Mouse (Mus musculus): Measurements from ENCODE around the gene Nup160. TPM values are rescaled to one million over a fixed set of nuclear protein-coding genes. Genes with fewer than 3 reads are reported as not detected.
A peak's percentile ranks its signal among the peaks of the same experiment; 100 is the strongest.

Nup160 gene
- total RNA-seq, 4 experiments from 2014 or later, result 19.8 to 33.5 (median 23.4) TPM

- no peak for DNase-seq
Measured at GRCm38 (mm10) chr2:90666591-90667387, 10.2 kb upstream of the Nup160 start.

- DNase-seq, result no peak
Measured at GRCm38 (mm10) chr2:90667388-90668265, 9.4 kb upstream of the Nup160 start.

DNA sequence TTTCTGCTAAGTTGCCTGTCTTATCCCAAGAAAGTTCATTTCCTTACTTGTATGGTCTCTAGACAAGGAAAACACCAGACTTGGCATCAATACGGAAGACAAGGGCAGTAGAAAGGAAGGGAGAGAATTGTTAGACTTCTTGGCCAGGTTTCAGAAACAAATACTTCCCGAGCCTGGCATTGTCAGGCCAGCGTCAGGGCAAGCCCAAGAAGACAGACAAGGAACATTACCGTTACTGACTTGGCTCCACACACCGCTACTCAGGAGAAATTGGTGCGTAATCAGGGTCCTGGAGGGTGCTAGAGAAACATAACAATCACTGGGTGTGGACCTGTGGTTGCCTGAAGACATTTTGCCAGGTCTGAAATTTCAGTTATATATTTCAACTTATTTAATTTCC is 6.7 kb upstream of the Nup160 start:
- no peak for DNase-seq

- DNase-seq, result no peak
Measured at GRCm38 (mm10) chr2:90673339-90673738, 3.7 kb upstream of the Nup160 start.

GRCm38 (mm10) chr2:90674555-90674954 is 2.5 kb upstream of the Nup160 start:
- DNase-seq, result no peak

DNA sequence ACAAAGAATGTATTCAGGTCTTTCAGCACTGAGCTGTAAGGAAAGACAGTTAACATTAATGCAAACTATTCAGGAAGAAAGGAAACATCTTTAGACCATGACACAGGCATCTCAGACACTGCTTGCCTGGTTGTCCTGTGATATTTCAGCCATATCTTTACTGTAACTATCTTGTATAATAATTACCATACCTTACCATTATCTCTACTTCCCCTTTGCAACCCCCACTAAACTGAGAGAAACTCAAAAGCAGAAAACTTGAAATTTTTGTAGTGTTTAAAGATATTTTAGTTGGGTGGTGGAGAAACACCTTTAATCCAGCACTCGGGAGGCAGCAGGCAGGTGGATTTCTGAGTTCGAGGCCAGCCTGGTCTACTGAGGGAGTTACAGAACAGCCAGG is 1.5 kb upstream of the Nup160 start:
- no peak for DNase-seq

GRCm38 (mm10) chr2:90678256-90679060 is 1.4 kb downstream of the Nup160 start:
- DNase-seq, result no peak

- peak; percentile 89 for DNase-seq
Measured at GRCm38 (mm10) chr2:90679061-90679810, 2.2 kb downstream of the Nup160 start.

GRCm38 (mm10) chr2:90700943-90701342 is 23.9 kb downstream of the Nup160 start:
- no peak for DNase-seq

- no peak for DNase-seq
Measured at GRCm38 (mm10) chr2:90708548-90708947, 31.5 kb downstream of the Nup160 start.

- DNase-seq, result no peak
Measured at GRCm38 (mm10) chr2:90715555-90716092, 38.6 kb downstream of the Nup160 start.

DNA sequence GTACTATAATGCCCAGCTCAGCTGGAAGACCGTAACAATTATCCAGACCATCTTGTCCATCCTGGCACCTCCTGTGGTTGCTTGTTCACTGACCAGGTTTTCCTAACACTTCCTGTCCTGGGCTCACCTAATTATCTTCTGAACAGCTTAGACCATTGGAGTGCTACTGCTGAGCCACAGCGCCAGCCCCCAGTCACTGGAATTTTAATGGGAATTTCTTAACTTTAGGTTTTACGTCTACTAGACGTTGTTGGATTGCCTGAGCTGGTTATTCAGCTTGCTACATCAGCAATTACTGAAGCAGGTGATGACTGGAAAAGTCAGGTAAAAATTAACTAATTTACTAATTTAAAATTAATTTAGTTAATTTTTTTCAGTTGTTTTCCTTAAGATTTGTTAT is 40.4 kb downstream of the Nup160 start:
- DNase-seq, result no peak

GRCm38 (mm10) chr2:90717948-90718347 is 40.9 kb downstream of the Nup160 start:
- no peak for DNase-seq

DNA sequence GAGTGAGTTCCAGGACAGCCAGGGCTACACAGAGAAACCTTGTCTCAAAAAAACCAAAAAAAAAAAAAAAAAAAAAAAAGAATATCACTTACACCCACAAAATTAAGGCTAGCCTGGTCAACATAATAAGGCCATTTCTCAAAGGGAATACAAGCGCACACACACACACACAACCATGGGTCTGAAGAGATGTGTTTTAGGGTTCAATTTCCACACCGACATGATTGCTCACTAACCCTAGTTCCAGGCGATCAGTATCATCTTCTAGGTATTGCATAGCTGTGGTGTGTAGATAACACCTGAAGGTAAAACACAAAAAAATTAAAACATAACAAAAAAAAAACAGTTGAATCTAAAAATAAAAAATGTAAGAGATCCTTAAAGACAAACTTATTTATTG is 49.8 kb downstream of the Nup160 start:
- DNase-seq, result no peak

GRCm38 (mm10) chr2:90735326-90735725 is 58.3 kb downstream of the Nup160 start:
- peak; percentile 39 for DNase-seq

- DNase-seq, result no peak
Measured at GRCm38 (mm10) chr2:90738801-90739200, 61.8 kb downstream of the Nup160 start.

GRCm38 (mm10) chr2:90739327-90739726 is 62.3 kb downstream of the Nup160 start:
- no peak for DNase-seq

DNA sequence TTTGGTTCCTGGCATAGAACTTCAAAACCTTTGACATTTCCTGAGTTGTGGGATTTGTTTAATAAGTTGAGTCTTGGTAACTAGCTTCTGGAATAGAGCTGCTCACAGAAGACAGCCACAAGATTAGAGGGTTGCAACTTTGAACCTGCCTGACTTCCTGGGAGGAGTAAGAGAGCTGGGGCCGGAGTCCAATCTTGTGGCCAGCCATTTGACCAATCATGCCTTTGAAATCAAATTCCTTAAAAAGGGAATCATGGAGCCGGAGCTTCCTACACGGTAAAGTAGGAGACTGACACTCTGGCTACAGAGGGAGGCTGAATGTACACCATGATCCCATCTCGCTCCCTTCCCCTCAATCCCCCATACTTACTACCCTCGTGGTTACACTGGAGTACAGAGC is 62.9 kb downstream of the Nup160 start:
- DNase-seq, result no peak

GRCm38 (mm10) chr2:90744285-90745052 is 67.5 kb downstream of the Nup160 start:
- no peak for DNase-seq

GRCm38 (mm10) chr2:90745053-90745678 is 68.2 kb downstream of the Nup160 start, which contains the start of gene Fnbp4:
Gene Fnbp4 (plus strand): TSS chr2:90745370.
- DNase-seq, result peak; percentile 99

Measured in adrenal gland, adult 8-10 months (tissue).